Mouse (Mus musculus) C2C12 (cell line): ENCODE results near the gene Slc7a9.

Source experiments
- CEBPB ChIP-seq: IDR thresholded peaks from one replicate; pipeline ENCODE4 v1.6.1; 2011; ENCODE audit warnings: low read depth, mild to moderate bottlenecking, control low read depth, moderate library complexity
- CTCF ChIP-seq: IDR thresholded peaks from one replicate; pipeline ENCODE4 v1.5.1; 2011; ENCODE audit not compliant: control insufficient read depth, insufficient read depth, insufficient read length
- MAX ChIP-seq: IDR thresholded peaks from one replicate; pipeline ENCODE4 v1.6.1; 2011; ENCODE audit warnings: mild to moderate bottlenecking, control low read depth
- MYOD1 ChIP-seq: IDR thresholded peaks from one replicate; pipeline ENCODE4 v1.6.1; 2011; ENCODE audit warnings: low read depth; ENCODE audit not compliant: control insufficient read depth, insufficient read length
- MYOG ChIP-seq: IDR thresholded peaks from one replicate; pipeline ENCODE4 v1.6.1; 2011; ENCODE audit not compliant: control insufficient read depth, insufficient read length; ENCODE audit errors: extremely low read depth
- USF1 ChIP-seq: IDR thresholded peaks from one replicate; pipeline ENCODE4 v1.6.1; 2011; ENCODE audit warnings: low read depth, mild to moderate bottlenecking, control low read depth, moderate library complexity

DNA sequence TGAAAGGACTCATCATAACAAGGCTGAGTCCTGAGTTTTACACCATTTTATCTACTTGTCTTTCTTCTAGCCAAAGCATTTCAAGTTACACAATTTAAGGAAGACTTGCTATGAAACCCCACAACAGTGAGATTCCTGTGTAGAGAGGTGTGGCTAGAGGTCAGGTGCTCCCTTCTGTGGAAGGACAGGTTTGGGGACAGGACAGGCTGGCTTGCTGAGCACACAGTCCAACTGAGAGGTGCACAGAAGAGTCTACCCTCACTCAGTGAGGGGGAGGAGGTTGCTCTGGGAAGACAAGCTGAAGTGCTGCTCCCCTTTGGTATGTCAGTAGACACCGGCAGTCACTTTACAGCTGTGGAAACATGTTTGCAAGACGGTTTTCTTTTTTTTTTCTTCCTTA, 27.9 kb downstream of the Slc7a9 start:
- TF ChIP-seq CTCF = no peak
- no peak for TF ChIP-seq USF1
- TF ChIP-seq MYOG = no peak
- no peak for TF ChIP-seq MYOD1
- TF ChIP-seq CEBPB = no peak
- no peak for TF ChIP-seq MAX
